Mouse (Mus musculus) heart, adult 2 months (tissue): ENCODE measurements around the gene Gjb3.
A peak's percentile ranks its signal among the peaks of the same experiment; 100 is the strongest.

ENCODE experiments used
- CTCF ChIP-seq: fragments of 200-600 bp; IDR thresholded peaks from 2 replicates; pipeline ENCODE4 v1.8.1; 2022; ENCODE audit warnings: antibody characterized with exemption, mild to moderate bottlenecking, moderate library complexity
- EP300 ChIP-seq: fragments of 200-500 bp; IDR thresholded peaks from 2 replicates; pipeline ENCODE4 v1.6.1; 2011; ENCODE audit warnings: low read depth, low read length, control low read depth; ENCODE audit not compliant: insufficient read depth

GRCm38 (mm10) chr4:127313861-127314260 is 16.8 kb downstream of the Gjb3 start, which contains the start of gene Gja4:
- TF ChIP-seq EP300, result no peak
- TF ChIP-seq CTCF, result peak; percentile 69
